Mouse (Mus musculus) spleen, postnatal 36 days (tissue): Measurements from ENCODE around the gene Mllt6.
"Not testable (repeated sequence)": the region's sequence is repeated elsewhere in the genome, so short reads cannot be mapped to it uniquely, and the experiment has no call there.

Experiments
- DNase-seq, 2 experiments: peaks; one replicate each; pipeline ENCODE4 v3.0.0; 2022; ENCODE audit warnings: low spot score in 2 of 2, mixed read lengths in 1 of 2

The Mllt6 gene

GRCm38 (mm10) chr11:97714784-97715760, 51.9 kb downstream of the Mllt6 start:
- DNase-seq, result no peak

GRCm38 (mm10) chr11:97716021-97716420, 52.8 kb downstream of the Mllt6 start:
- no peak for DNase-seq

- no peak for DNase-seq
Measured at GRCm38 (mm10) chr11:97717369-97718280, 54.4 kb downstream of the Mllt6 start.

GRCm38 (mm10) chr11:97718281-97718860, 55.2 kb downstream of the Mllt6 start:
- DNase-seq, result peak; percentile 67 to 75

GRCm38 (mm10) chr11:97719041-97719440, 55.8 kb downstream of the Mllt6 start:
- DNase-seq, result no peak

GRCm38 (mm10) chr11:97721338-97721737, 58.1 kb downstream of the Mllt6 start:
- DNase-seq, result no peak

- no peak for DNase-seq
Measured at GRCm38 (mm10) chr11:97723709-97724108, 60.5 kb downstream of the Mllt6 start.

GRCm38 (mm10) chr11:97728311-97728710, 65.1 kb downstream of the Mllt6 start:
- DNase-seq, result peak; percentile 50 to 58

GRCm38 (mm10) chr11:97728730-97729129, 65.5 kb downstream of the Mllt6 start:
- DNase-seq, result no peak

GRCm38 (mm10) chr11:97733689-97734088, 70.5 kb downstream of the Mllt6 start:
- DNase-seq, result no peak

GRCm38 (mm10) chr11:97734810-97735209, 71.6 kb downstream of the Mllt6 start:
- not testable (repeated sequence) for DNase-seq
